Mouse (Mus musculus) heart, embryonic 14.5 days (tissue): Measurements from ENCODE around the gene Cdh1. TPM values are rescaled to one million over a fixed set of nuclear protein-coding genes. Genes with fewer than 3 reads are reported as not detected.

Source experiments
- ATAC-seq: fragments of 200-750 bp; cut with Nextera tagmentation; 2 replicates; pipeline ENCODE4 v1.8.0; 2017; ENCODE audit warnings: low read depth, moderate TSS enrichment; ENCODE audit not compliant: insufficient number of reproducible peaks, insufficient read depth, low FRiP score
- H3K27ac ChIP-seq, 2 experiments: fragments of 200-500 bp in 1 of 2; fragments of 300-500 bp in 1 of 2; sonication (generic) in 1 of 2; replicated peaks in 1 of 2; 2 replicates each; pipeline ENCODE4 v1.5.1; 2012 to 2014; ENCODE audit warnings: low read depth in 2 of 2, low read length in 2 of 2, control low read depth in 1 of 2, mild to moderate bottlenecking in 1 of 2, mixed read lengths in 1 of 2; ENCODE audit not compliant: control insufficient read depth in 1 of 2, insufficient read depth in 1 of 2
- H3K27me3 ChIP-seq: fragments of 300-500 bp; sonication (generic); 2 replicates; pipeline ENCODE4 v1.6.1; 2014; ENCODE audit warnings: mild to moderate bottlenecking, low read length, control low read depth; ENCODE audit not compliant: control insufficient read depth, insufficient read depth
- H3K36me3 ChIP-seq: fragments of 300-500 bp; sonication (generic); 2 replicates; pipeline ENCODE4 v1.6.1; 2014; ENCODE audit warnings: mild to moderate bottlenecking, control low read depth, low read length, mixed read lengths; ENCODE audit not compliant: control insufficient read depth, insufficient read depth
- H3K4me1 ChIP-seq, 2 experiments: fragments of 200-500 bp in 1 of 2; fragments of 300-500 bp in 1 of 2; sonication (generic) in 1 of 2; 2 replicates each; pipeline ENCODE4 v1.6.1; 2012 to 2014; ENCODE audit warnings: low read length in 2 of 2, control low read depth in 1 of 2, mixed read lengths in 1 of 2; ENCODE audit not compliant: control insufficient read depth in 2 of 2, insufficient read depth in 2 of 2
- H3K4me2 ChIP-seq: fragments of 300-500 bp; sonication (generic); 2 replicates; pipeline ENCODE4 v1.6.1; 2014; ENCODE audit warnings: mild to moderate bottlenecking, low read length
- H3K4me3 ChIP-seq, 2 experiments: fragments of 200-500 bp in 1 of 2; fragments of 300-500 bp in 1 of 2; sonication (generic) in 1 of 2; 2 replicates each; pipeline ENCODE4 v1.5.1; 2012 to 2014; ENCODE audit warnings: low read length in 2 of 2, mild to moderate bottlenecking in 2 of 2, control low read depth in 1 of 2, low read depth in 1 of 2, moderate library complexity in 1 of 2; ENCODE audit not compliant: control insufficient read depth in 1 of 2, insufficient read depth in 1 of 2
- H3K9ac ChIP-seq: fragments of 300-500 bp; sonication (generic); 2 replicates; pipeline ENCODE4 v1.6.1; 2014; ENCODE audit warnings: mild to moderate bottlenecking, low read length
- H3K9me3 ChIP-seq: fragments of 300-500 bp; sonication (generic); 2 replicates; pipeline ENCODE4 v1.6.1; 2016; ENCODE audit warnings: low read length, control low read depth; ENCODE audit not compliant: control insufficient read depth
- WGBS: fragments of 180-500 bp; shearing (Covaris S2); extraction: QIAGEN DNeasy Blood & Tissue Kit; methylation state at CpG from one replicate; pipeline ENCODE4 v1.1.7; 2014; 5-methylcytosine and 5-hydroxymethylcytosine counted together
- polyA plus RNA-seq: library from polyadenylated mRNA; unstranded; fragments of >200 nt; fragmentation: Nextera tagmentation; extraction: Ambion mirVana; gene quantifications from 2 replicates; pipeline ENCODE4 v1.2.1, GENCODE M21; 2014

The Cdh1 gene
- polyA plus RNA-seq, 1 experiment from 2014 or later = 0.82 TPM

- Histone ChIP-seq H3K9me3 (no peaks in the 10 kb centered on the region), H3K36me3 (no peaks in the 10 kb centered on the region), H3K4me3 (no peak overlapping the region), H3K9ac (no peak overlapping the region), H3K27ac (no peak overlapping the region), H3K27me3 (no peaks in the 10 kb centered on the region), H3K4me2 (no peak overlapping the region), H3K4me1 (no peaks in the 10 kb centered on the region)
- 62% methylated on average over 2 of the region's 2 CpGs for WGBS
- no peak for ATAC-seq
Measured at GRCm38 (mm10) chr8:106672786-106673185, 69.6 kb downstream of the Cdh1 start.

GRCm38 (mm10) chr8:106674318-106674717 is 71.2 kb downstream of the Cdh1 start:
- ATAC-seq = no peak
- no peaks in the 10 kb centered on the region for H3K4me1 ChIP-seq
- no peaks in the 10 kb centered on the region for H3K27me3 ChIP-seq
- no peaks in the 10 kb centered on the region for H3K36me3 ChIP-seq
- no peak overlapping the region for H3K9ac ChIP-seq
- WGBS = 97% methylated on average over 15 of the region's 15 CpGs
- H3K9me3 ChIP-seq = no peaks in the 10 kb centered on the region
- H3K4me3 ChIP-seq = no peak overlapping the region
- H3K27ac ChIP-seq = no peak overlapping the region
- no peak overlapping the region for H3K4me2 ChIP-seq

- no peak overlapping the region for H3K4me3 ChIP-seq
- H3K27ac ChIP-seq = no peak overlapping the region
- H3K4me1 ChIP-seq = no peaks in the 10 kb centered on the region
- H3K9ac ChIP-seq = no peak overlapping the region
- H3K27me3 ChIP-seq = no peaks in the 10 kb centered on the region
- H3K36me3 ChIP-seq = no peaks in the 10 kb centered on the region
- H3K4me2 ChIP-seq = no peak overlapping the region
- 70% methylated on average over 8 of the region's 8 CpGs for WGBS
- no peak for ATAC-seq
- H3K9me3 ChIP-seq = no peaks in the 10 kb centered on the region
Measured at GRCm38 (mm10) chr8:106674894-106675293, 71.7 kb downstream of the Cdh1 start.

- ATAC-seq = peak; percentile 95
- Histone ChIP-seq H3K36me3 (no peaks in the 10 kb centered on the region), H3K4me1 (no peaks in the 10 kb centered on the region), H3K4me3 (peak within 1 kb of the TSS; percentile 79 to 99), H3K4me2 (peak within 1 kb of the TSS; percentile 67), H3K27ac (peak within 1 kb of the TSS; percentile 93 to 99), H3K9ac (peak within 1 kb of the TSS; percentile 86), H3K9me3 (no peaks in the 10 kb centered on the region), H3K27me3 (no peaks in the 10 kb centered on the region)
- under 1% methylated on average over 48 of the region's 50 CpGs for WGBS
Measured at GRCm38 (mm10) chr8:106682971-106683668, 80.0 kb downstream of the Cdh1 start, which contains the start of gene Tango6. TSS of gene Tango6 (plus strand) at chr8:106683068.

DNA sequence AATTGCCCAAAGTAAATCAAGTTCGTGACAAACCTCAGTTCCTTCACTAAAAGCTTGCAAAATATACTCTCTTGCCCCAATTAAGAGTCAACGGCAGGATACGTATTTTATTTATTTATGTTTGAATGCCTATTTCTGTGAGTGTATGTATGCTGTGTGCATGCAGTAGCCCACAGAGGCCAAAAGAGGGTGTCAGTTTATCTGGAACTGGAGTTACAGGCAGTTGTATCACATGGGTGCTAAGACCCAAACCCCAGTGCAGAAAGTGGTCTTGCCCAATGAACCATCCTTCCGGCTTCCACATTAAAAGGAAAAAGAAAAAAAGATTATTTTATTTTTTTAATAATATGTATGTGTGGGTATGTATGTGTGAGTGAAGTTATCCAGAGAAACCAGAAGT is 81.2 kb downstream of the Cdh1 start:
- Histone ChIP-seq H3K27me3 (no peaks in the 10 kb centered on the region), H3K9me3 (no peaks in the 10 kb centered on the region), H3K4me1 (no peaks in the 10 kb centered on the region), H3K4me3 (no peak overlapping the region), H3K4me2 (no peak overlapping the region), H3K9ac (no peak overlapping the region), H3K36me3 (0 out of 2 replicates have a peak, but pooled peaks cover 6% of the 10 kb centered on the region), H3K27ac (no peak overlapping the region)
- no peak for ATAC-seq
- WGBS = 92% methylated on average over 4 of the region's 4 CpGs

- 7% methylated on average over 4 of the region's 4 CpGs for WGBS
- peaks cover 17% of the 10 kb centered on the region for H3K36me3 ChIP-seq
- no peaks in the 10 kb centered on the region for H3K27me3 ChIP-seq
- H3K9me3 ChIP-seq = no peaks in the 10 kb centered on the region
- H3K27ac ChIP-seq = no peak overlapping the region
- H3K9ac ChIP-seq = no peak overlapping the region
- H3K4me3 ChIP-seq = no peak overlapping the region
- H3K4me2 ChIP-seq = no peak overlapping the region
- H3K4me1 ChIP-seq = no peaks in the 10 kb centered on the region
- ATAC-seq = no peak
Measured at GRCm38 (mm10) chr8:106687479-106687878, 84.3 kb downstream of the Cdh1 start.

DNA sequence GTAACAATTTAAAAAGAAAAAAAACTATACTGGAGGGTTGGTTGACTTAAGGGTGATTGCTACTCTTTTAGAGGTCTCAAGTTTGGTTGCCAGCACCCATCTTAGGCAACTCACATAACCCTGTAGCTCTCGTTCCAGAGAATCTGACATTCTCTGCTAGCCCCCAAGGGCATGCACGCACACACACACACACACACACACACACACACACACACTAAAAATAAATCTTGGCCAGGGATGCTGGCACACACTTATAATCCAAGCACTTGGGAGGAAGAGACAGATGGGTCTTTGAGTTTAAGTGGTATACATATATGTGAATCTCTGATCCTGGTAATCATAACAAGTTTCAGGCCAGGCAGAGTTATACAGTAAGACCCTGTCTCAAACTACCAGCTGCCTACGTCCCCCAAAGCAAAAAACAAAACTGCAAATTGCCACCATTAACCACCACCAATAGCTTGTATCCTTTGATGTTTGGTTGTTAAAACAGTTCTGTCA is 94.6 kb downstream of the Cdh1 start:
- Histone ChIP-seq H3K9me3 (no peaks in the 10 kb centered on the region), H3K27me3 (no peaks in the 10 kb centered on the region), H3K4me2 (no peak overlapping the region), H3K4me1 (no peaks in the 10 kb centered on the region; a peak in 1 of 4 replicates), H3K27ac (no peak overlapping the region), H3K36me3 (peaks cover 65% of the 10 kb centered on the region), H3K9ac (no peak overlapping the region), H3K4me3 (no peak overlapping the region)
- 52% methylated on average over 3 of the region's 3 CpGs for WGBS
- ATAC-seq = no peak

DNA sequence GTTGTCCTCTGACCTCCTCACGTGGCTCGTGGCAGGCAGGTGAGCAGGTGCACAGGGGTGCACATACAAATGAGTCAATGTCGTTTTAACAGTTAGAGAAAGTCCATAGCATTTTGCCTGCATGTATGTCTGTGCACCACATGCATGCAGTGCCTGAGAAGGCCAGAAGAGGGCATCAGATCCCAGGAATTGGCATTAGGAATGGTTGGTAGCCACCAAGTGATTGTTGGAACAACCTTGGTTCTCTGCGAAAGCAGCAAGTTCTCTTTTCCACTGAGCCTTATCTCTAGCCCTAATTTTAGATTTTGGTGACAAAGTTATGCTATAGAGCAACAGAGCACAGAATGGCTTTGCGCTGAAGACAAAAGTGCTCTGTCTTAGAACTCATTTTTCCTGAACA is 96.4 kb downstream of the Cdh1 start:
- Histone ChIP-seq H3K9me3 (no peaks in the 10 kb centered on the region), H3K36me3 (peaks cover 60% of the 10 kb centered on the region), H3K4me3 (no peak overlapping the region), H3K4me2 (no peak overlapping the region), H3K27me3 (no peaks in the 10 kb centered on the region), H3K9ac (no peak overlapping the region), H3K4me1 (peaks cover 3 to 5% of the 10 kb centered on the region in 2 experiments), H3K27ac (no peak overlapping the region)
- ATAC-seq = no peak
- WGBS = 68% methylated on average over 5 of the region's 5 CpGs
